Mouse (Mus musculus) liver, embryonic 14.5 days (tissue): ENCODE results near the gene Pim2. TPM values are rescaled to one million over a fixed set of nuclear protein-coding genes. Genes with fewer than 3 reads are reported as not detected.
"Not testable (repeated sequence)": the region's sequence is repeated elsewhere in the genome, so short reads cannot be mapped to it uniquely, and the experiment has no call there.

Source experiments
- ATAC-seq: fragments of 200-750 bp; cut with Nextera tagmentation; 2 replicates; pipeline ENCODE4 v1.8.0; 2017; ENCODE audit warnings: moderate number of reproducible peaks, mild to moderate bottlenecking, moderate library complexity; ENCODE audit not compliant: insufficient read depth
- DNase-seq, 3 experiments: peaks; one replicate each; pipeline ENCODE4 v3.0.0-alpha.2; 2012 to 2013; ENCODE audit warnings: low read depth in 3 of 3, low spot score in 3 of 3
- H3K27ac ChIP-seq: fragments of 300-500 bp; sonication (generic); 2 replicates; pipeline ENCODE4 v1.5.1; 2014; ENCODE audit warnings: moderate library complexity, mild to moderate bottlenecking, control low read depth, inconsistent platforms
- H3K27me3 ChIP-seq: fragments of 300-500 bp; sonication (generic); 2 replicates; pipeline ENCODE4 v1.6.1; 2014; ENCODE audit warnings: mild to moderate bottlenecking, low read length, moderate library complexity; ENCODE audit not compliant: control insufficient read depth, insufficient read depth
- H3K36me3 ChIP-seq: fragments of 300-500 bp; sonication (generic); replicated peaks from 2 replicates; pipeline ENCODE4 v1.6.1; 2014; ENCODE audit warnings: low read depth; ENCODE audit not compliant: control insufficient read depth, insufficient read depth
- H3K4me1 ChIP-seq, 2 experiments: fragments of 200-500 bp in 1 of 2; fragments of 300-500 bp in 1 of 2; sonication (generic) in 1 of 2; replicated peaks; 2 replicates each; pipeline ENCODE4 v1.6.1; 2012 to 2014; ENCODE audit warnings: antibody characterized with exemption in 1 of 2, inconsistent platforms in 1 of 2, low read length in 1 of 2; ENCODE audit not compliant: control insufficient read depth in 2 of 2, insufficient read depth in 2 of 2
- H3K4me2 ChIP-seq: fragments of 300-500 bp; sonication (generic); 2 replicates; pipeline ENCODE4 v1.6.1; 2014; ENCODE audit warnings: low read depth, mild to moderate bottlenecking, control low read depth, moderate library complexity
- H3K4me3 ChIP-seq, 2 experiments: fragments of 200-500 bp in 1 of 2; fragments of 300-500 bp in 1 of 2; sonication (generic) in 1 of 2; 2 replicates each; pipeline ENCODE4 v1.5.1; 2012 to 2014; ENCODE audit warnings: low read depth in 2 of 2, low read length in 2 of 2, mild to moderate bottlenecking in 2 of 2, control low read depth in 1 of 2, inconsistent platforms in 1 of 2, moderate library complexity in 1 of 2; ENCODE audit not compliant: insufficient read depth in 1 of 2
- H3K9ac ChIP-seq: fragments of 300-500 bp; sonication (generic); replicated peaks from 2 replicates; pipeline ENCODE4 v1.6.1; 2014; ENCODE audit warnings: mild to moderate bottlenecking, control low read depth, moderate library complexity
- H3K9me3 ChIP-seq: fragments of 300-500 bp; sonication (generic); 2 replicates; pipeline ENCODE4 v1.6.1; 2016; ENCODE audit warnings: low read length, mixed read lengths; ENCODE audit not compliant: control insufficient read depth
- CTCF ChIP-seq: IDR thresholded peaks from 2 replicates; pipeline ENCODE4 v1.5.1; 2016; ENCODE audit warnings: antibody characterized with exemption, low read depth, control low read depth
- EP300 ChIP-seq: IDR thresholded peaks from 2 replicates; pipeline ENCODE4 v1.6.1; 2016; ENCODE audit warnings: antibody characterized with exemption, low read depth
- WGBS: fragments of 180-500 bp; shearing (Covaris S2); extraction: QIAGEN DNeasy Blood & Tissue Kit; methylation state at CpG from one replicate; pipeline ENCODE4 v1.1.7; 2014; ENCODE audit not compliant: insufficient replicate concordance; 5-methylcytosine and 5-hydroxymethylcytosine counted together
- polyA plus RNA-seq, 2 experiments: library from polyadenylated mRNA; depleted of rRNA in 1 of 2; stranded (reverse) in 1 of 2; unstranded in 1 of 2; fragments of >200 nt; fragmentation: Nextera tagmentation in 1 of 2; extraction: Ambion mirVana in 1 of 2; gene quantifications; 2 replicates each; pipeline versions ENCODE4 v1.2.1 to v1.2.3; 2012 to 2014

The Pim2 gene
- polyA plus RNA-seq, 2 experiments = 2.3 to 2.9 TPM

- 15% methylated on average over 3 of the region's 3 CpGs for WGBS
- H3K27ac ChIP-seq, H3K36me3 ChIP-seq, ATAC-seq, H3K9ac ChIP-seq, DNase-seq, H3K4me3 ChIP-seq, H3K4me1 ChIP-seq, H3K4me2 ChIP-seq, H3K9me3 ChIP-seq: not testable (repeated sequence)
- TF ChIP-seq CTCF = peak; percentile 42
- peaks cover 23% of the 10 kb centered on the region for H3K27me3 ChIP-seq
These were observed 37.6 kb downstream of the Pim2 start for GRCm38 (mm10) chrX:7915669-7916068.

- not testable (repeated sequence) for H3K4me1 ChIP-seq, H3K27ac ChIP-seq, ATAC-seq, H3K36me3 ChIP-seq, H3K9ac ChIP-seq, DNase-seq, H3K9me3 ChIP-seq, H3K4me3 ChIP-seq, H3K4me2 ChIP-seq
- peak; percentile 51 for TF ChIP-seq CTCF
- peaks cover 46% of the 10 kb centered on the region for H3K27me3 ChIP-seq
- 44% methylated on average over 6 of the region's 6 CpGs for WGBS
These were observed 39.9 kb downstream of the Pim2 start for GRCm38 (mm10) chrX:7917960-7918359.

GRCm38 (mm10) chrX:7919601-7920383, 41.7 kb downstream of the Pim2 start, which contains the start of gene Pcsk1n:
Gene Pcsk1n, plus strand, starts transcription at chrX:7919822.
- DNase-seq = no peak
- no peaks in the 10 kb centered on the region for H3K9me3 ChIP-seq
- H3K4me2 ChIP-seq = no peak within 1 kb of the TSS
- 14% methylated on average over 39 of the region's 40 CpGs for WGBS
- no peaks in the 10 kb centered on the region for H3K36me3 ChIP-seq
- no peaks in the 10 kb centered on the region for H3K4me1 ChIP-seq
- H3K9ac ChIP-seq = no peak within 1 kb of the TSS
- TF ChIP-seq CTCF = no peak
- TF ChIP-seq EP300 = no peak
- no peak within 1 kb of the TSS for H3K4me3 ChIP-seq
- no peak for ATAC-seq
- H3K27me3 ChIP-seq = peaks cover 64% of the 10 kb centered on the region
- H3K27ac ChIP-seq = no peak within 1 kb of the TSS

GRCm38 (mm10) chrX:7922032-7922431, 44.0 kb downstream of the Pim2 start:
- ATAC-seq (no peak), DNase-seq (no peak)
- Histone ChIP-seq H3K9me3 (no peaks in the 10 kb centered on the region), H3K9ac (no peak overlapping the region), H3K36me3 (no peaks in the 10 kb centered on the region), H3K27ac (no peak overlapping the region), H3K4me2 (peak overlapping the region; percentile 22; the same call in 1 of the 2 replicates), H3K4me3 (0 out of 4 replicates have a peak overlapping the region, but pooled peaks of 1 of the 2 experiments have one; percentile 3), H3K27me3 (peaks cover 85% of the 10 kb centered on the region), H3K4me1 (no peaks in the 10 kb centered on the region)
- WGBS = 7% methylated on average over 48 of the region's 48 CpGs
- TF ChIP-seq EP300 (no peak), CTCF (no peak)

- no peak overlapping the region for H3K9ac ChIP-seq
- H3K36me3 ChIP-seq = no peaks in the 10 kb centered on the region
- TF ChIP-seq EP300 (no peak), CTCF (no peak)
- H3K4me3 ChIP-seq = no peak overlapping the region
- 51% methylated on average over 6 of the region's 6 CpGs for WGBS
- no peak for DNase-seq
- no peaks in the 10 kb centered on the region for H3K9me3 ChIP-seq
- no peak overlapping the region for H3K27ac ChIP-seq
- H3K4me1 ChIP-seq = no peaks in the 10 kb centered on the region
- ATAC-seq = no peak
- H3K27me3 ChIP-seq = peaks cover 75% of the 10 kb centered on the region
- no peak overlapping the region for H3K4me2 ChIP-seq
These were observed 48.2 kb downstream of the Pim2 start for GRCm38 (mm10) chrX:7926266-7926665.
